Mouse (Mus musculus): ENCODE data around the gene Pde6b. TPM values are rescaled to one million over a fixed set of nuclear protein-coding genes. Genes with fewer than 3 reads are reported as not detected.

Gene Pde6b
- total and polyA plus RNA-seq, 3 experiments, result 0.49 TPM; not detected in 2

GRCm38 (mm10) chr5:108378346-108378745 is 9.8 kb upstream of the Pde6b start:
- Histone ChIP-seq H3K27me3 (ENCODE audit: insufficient read depth, low read length) (peaks cover 14% of the 10 kb centered on the region), H3K4me3 (ENCODE audit: low read depth, low read length) (no peak overlapping the region), H3K36me3 (replicated peaks) (no peaks in the 10 kb centered on the region), H3K9me3 (replicated peaks) (no peaks in the 10 kb centered on the region), H3K4me1 (ENCODE audit: insufficient read depth, low read depth, low read length) (no peaks in the 10 kb centered on the region)
- ATAC-seq (ENCODE audit: extremely low read depth, insufficient number of reproducible peaks, low FRiP score, poor library complexity, severe bottlenecking) (no peak), DNase-seq (ENCODE audit: low spot score) (no peak)
- TF ChIP-seq TAL1 (conservative IDR thresholded peaks at IDR 0.05; ENCODE audit: low read depth, low read length), result no peak
- TF ChIP-seq GATA1 (IDR thresholded peaks at IDR 0.05; ENCODE audit: borderline replicate concordance, low read length), result no peak
- no peak for TF ChIP-seq CTCF (IDR thresholded peaks at IDR 0.05; ENCODE audit: low read depth, low read length)
- no peak for TF ChIP-seq GATA2 (IDR thresholded peaks at IDR 0.05; ENCODE audit: borderline replicate concordance, low read depth, low read length)
- no peak for TF ChIP-seq POLR2AphosphoS5 (IDR thresholded peaks at IDR 0.05; ENCODE audit: insufficient replicate concordance, low read depth, low read length)

GRCm38 (mm10) chr5:108385632-108386031 is 2.6 kb upstream of the Pde6b start:
- ATAC-seq (ENCODE audit: extremely low read depth, insufficient number of reproducible peaks, low FRiP score, poor library complexity, severe bottlenecking) (no peak), DNase-seq (ENCODE audit: low spot score) (no peak)
- H3K27me3 ChIP-seq (ENCODE audit: insufficient read depth, low read length), result peaks cover 42% of the 10 kb centered on the region
- TF ChIP-seq GATA2 (IDR thresholded peaks at IDR 0.05; ENCODE audit: borderline replicate concordance, low read depth, low read length) (no peak), GATA1 (IDR thresholded peaks at IDR 0.05; ENCODE audit: borderline replicate concordance, low read length) (no peak), POLR2AphosphoS5 (IDR thresholded peaks at IDR 0.05; ENCODE audit: insufficient replicate concordance, low read depth, low read length) (no peak), CTCF (IDR thresholded peaks at IDR 0.05; ENCODE audit: low read depth, low read length) (no peak), TAL1 (conservative IDR thresholded peaks at IDR 0.05; ENCODE audit: low read depth, low read length) (no peak)
- H3K4me1 ChIP-seq (ENCODE audit: insufficient read depth, low read depth, low read length), result no peaks in the 10 kb centered on the region
- no peaks in the 10 kb centered on the region for H3K9me3 ChIP-seq (replicated peaks)
- no peaks in the 10 kb centered on the region for H3K36me3 ChIP-seq (replicated peaks)
- no peak overlapping the region for H3K4me3 ChIP-seq (ENCODE audit: low read depth, low read length)

GRCm38 (mm10) chr5:108386449-108386848 is 1.7 kb upstream of the Pde6b start:
- H3K4me3 ChIP-seq (ENCODE audit: low read depth, low read length), result no peak overlapping the region
- no peak for TF ChIP-seq GATA2 (IDR thresholded peaks at IDR 0.05; ENCODE audit: borderline replicate concordance, low read depth, low read length)
- TF ChIP-seq TAL1 (conservative IDR thresholded peaks at IDR 0.05; ENCODE audit: low read depth, low read length), result no peak
- H3K27me3 ChIP-seq (ENCODE audit: insufficient read depth, low read length), result peaks cover 41% of the 10 kb centered on the region
- H3K9me3 ChIP-seq (replicated peaks), result no peaks in the 10 kb centered on the region
- DNase-seq (ENCODE audit: low spot score) (no peak), ATAC-seq (ENCODE audit: extremely low read depth, insufficient number of reproducible peaks, low FRiP score, poor library complexity, severe bottlenecking) (no peak)
- no peaks in the 10 kb centered on the region for H3K4me1 ChIP-seq (ENCODE audit: insufficient read depth, low read depth, low read length)
- no peaks in the 10 kb centered on the region for H3K36me3 ChIP-seq (replicated peaks)

- Histone ChIP-seq H3K27me3 (ENCODE audit: insufficient read depth, low read length) (peaks cover 43% of the 10 kb centered on the region), H3K9me3 (replicated peaks) (no peaks in the 10 kb centered on the region), H3K4me3 (ENCODE audit: low read depth, low read length) (no peak overlapping the region), H3K4me1 (ENCODE audit: insufficient read depth, low read depth, low read length) (no peaks in the 10 kb centered on the region), H3K36me3 (replicated peaks) (no peaks in the 10 kb centered on the region)
- TF ChIP-seq GATA2 (IDR thresholded peaks at IDR 0.05; ENCODE audit: borderline replicate concordance, low read depth, low read length) (no peak), POLR2AphosphoS5 (IDR thresholded peaks at IDR 0.05; ENCODE audit: insufficient replicate concordance, low read depth, low read length) (no peak), GATA1 (IDR thresholded peaks at IDR 0.05; ENCODE audit: borderline replicate concordance, low read length) (no peak), TAL1 (conservative IDR thresholded peaks at IDR 0.05; ENCODE audit: low read depth, low read length) (no peak), CTCF (IDR thresholded peaks at IDR 0.05; ENCODE audit: low read depth, low read length) (no peak)
- no peak for ATAC-seq (ENCODE audit: extremely low read depth, insufficient number of reproducible peaks, low FRiP score, poor library complexity, severe bottlenecking)
- no peak for DNase-seq (ENCODE audit: low spot score)
Measured at GRCm38 (mm10) chr5:108389744-108390143, 1.6 kb downstream of the Pde6b start.

- DNase-seq (ENCODE audit: low spot score) (no peak), ATAC-seq (ENCODE audit: extremely low read depth, insufficient number of reproducible peaks, low FRiP score, poor library complexity, severe bottlenecking) (no peak)
- H3K36me3 ChIP-seq (replicated peaks), result no peaks in the 10 kb centered on the region
- no peaks in the 10 kb centered on the region for H3K9me3 ChIP-seq (replicated peaks)
- no peak for TF ChIP-seq TAL1 (conservative IDR thresholded peaks at IDR 0.05; ENCODE audit: low read depth, low read length)
- TF ChIP-seq POLR2AphosphoS5 (IDR thresholded peaks at IDR 0.05; ENCODE audit: insufficient replicate concordance, low read depth, low read length), result no peak
- no peak for TF ChIP-seq GATA1 (IDR thresholded peaks at IDR 0.05; ENCODE audit: borderline replicate concordance, low read length)
- TF ChIP-seq GATA2 (IDR thresholded peaks at IDR 0.05; ENCODE audit: borderline replicate concordance, low read depth, low read length), result no peak
- TF ChIP-seq CTCF (IDR thresholded peaks at IDR 0.05; ENCODE audit: low read depth, low read length), result no peak
- peaks cover 5% of the 10 kb centered on the region for H3K4me1 ChIP-seq (ENCODE audit: insufficient read depth, low read depth, low read length)
- H3K4me3 ChIP-seq (ENCODE audit: low read depth, low read length), result no peak overlapping the region
- peaks cover 13% of the 10 kb centered on the region; the same call in 1 of the 2 replicates for H3K27me3 ChIP-seq (ENCODE audit: insufficient read depth, low read length)
Measured at GRCm38 (mm10) chr5:108403453-108403852, 15.3 kb downstream of the Pde6b start.

GRCm38 (mm10) chr5:108405460-108405859 is 17.3 kb downstream of the Pde6b start:
- peak; percentile 28; the same call in 1 of the 2 replicates for ATAC-seq (ENCODE audit: extremely low read depth, insufficient number of reproducible peaks, low FRiP score, poor library complexity, severe bottlenecking)
- no peak for DNase-seq (ENCODE audit: low spot score)
- no peak for TF ChIP-seq GATA2 (IDR thresholded peaks at IDR 0.05; ENCODE audit: borderline replicate concordance, low read depth, low read length)
- TF ChIP-seq CTCF (IDR thresholded peaks at IDR 0.05; ENCODE audit: low read depth, low read length), result no peak
- TF ChIP-seq GATA1 (IDR thresholded peaks at IDR 0.05; ENCODE audit: borderline replicate concordance, low read length), result no peak
- no peak for TF ChIP-seq POLR2AphosphoS5 (IDR thresholded peaks at IDR 0.05; ENCODE audit: insufficient replicate concordance, low read depth, low read length)
- TF ChIP-seq TAL1 (conservative IDR thresholded peaks at IDR 0.05; ENCODE audit: low read depth, low read length), result no peak
- no peak overlapping the region for H3K4me3 ChIP-seq (ENCODE audit: low read depth, low read length)
- no peaks in the 10 kb centered on the region for H3K36me3 ChIP-seq (replicated peaks)
- peaks cover 3% of the 10 kb centered on the region for H3K4me1 ChIP-seq (ENCODE audit: insufficient read depth, low read depth, low read length)
- H3K27me3 ChIP-seq (ENCODE audit: insufficient read depth, low read length), result peaks cover 13% of the 10 kb centered on the region; the same call in 1 of the 2 replicates
- H3K9me3 ChIP-seq (replicated peaks), result no peaks in the 10 kb centered on the region

All from G1E (cell line).